Mouse (Mus musculus) kidney, adult 11 months (tissue): Measurements from ENCODE around the gene Iqcn.

Experiments
- DNase-seq: peaks from one replicate; pipeline ENCODE4 v3.0.0; 2022

Gene Iqcn

GRCm38 (mm10) chr8:70679404-70679803 lies 23.9 kb upstream of the Iqcn start:
- DNase-seq, result no peak

DNA sequence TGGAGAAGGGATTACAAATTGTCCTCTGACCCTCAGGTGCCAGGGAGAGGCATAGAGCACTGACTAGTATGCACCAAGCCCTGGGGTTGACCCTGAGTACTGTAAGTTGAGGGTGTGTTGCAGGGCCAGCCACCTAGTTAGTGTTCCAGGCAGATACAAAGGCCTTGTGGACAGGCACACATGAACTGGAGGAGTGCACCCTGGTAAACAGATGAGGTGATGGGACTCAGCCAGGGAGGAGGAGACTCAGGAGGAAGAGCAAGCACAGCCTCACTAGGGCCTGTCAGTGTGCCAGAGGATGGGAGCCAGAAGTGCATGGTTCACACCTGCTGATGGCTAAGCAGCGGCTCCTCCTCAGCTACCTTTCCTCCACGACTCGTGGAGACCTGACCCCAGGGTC lies 23.2 kb upstream of the Iqcn start:
- peak; percentile 92 for DNase-seq

- no peak for DNase-seq
These were observed 21.8 kb upstream of the Iqcn start for GRCm38 (mm10) chr8:70681410-70681809.

GRCm38 (mm10) chr8:70682193-70682592 lies 21.1 kb upstream of the Iqcn start:
- DNase-seq, result no peak

DNA sequence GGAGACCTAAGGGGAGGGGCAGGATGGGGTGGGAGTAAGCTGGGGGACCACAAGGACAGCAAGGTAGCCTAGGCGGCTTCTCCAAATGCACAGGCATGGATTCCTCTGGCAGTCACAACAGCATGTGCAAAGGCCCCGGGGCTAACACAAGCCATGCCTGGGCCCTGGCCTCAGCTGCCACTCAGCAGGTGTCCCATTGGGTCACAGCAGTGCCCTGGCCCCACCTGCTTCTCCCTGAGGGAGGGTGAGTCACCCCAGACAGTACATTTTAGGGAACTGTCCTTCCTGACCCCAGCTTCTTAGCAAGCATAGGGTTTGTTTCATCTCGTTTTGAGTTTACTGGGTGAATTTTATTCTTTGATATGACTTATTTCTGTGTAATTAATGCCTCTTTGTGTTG lies 20.6 kb upstream of the Iqcn start:
- no peak for DNase-seq

DNA sequence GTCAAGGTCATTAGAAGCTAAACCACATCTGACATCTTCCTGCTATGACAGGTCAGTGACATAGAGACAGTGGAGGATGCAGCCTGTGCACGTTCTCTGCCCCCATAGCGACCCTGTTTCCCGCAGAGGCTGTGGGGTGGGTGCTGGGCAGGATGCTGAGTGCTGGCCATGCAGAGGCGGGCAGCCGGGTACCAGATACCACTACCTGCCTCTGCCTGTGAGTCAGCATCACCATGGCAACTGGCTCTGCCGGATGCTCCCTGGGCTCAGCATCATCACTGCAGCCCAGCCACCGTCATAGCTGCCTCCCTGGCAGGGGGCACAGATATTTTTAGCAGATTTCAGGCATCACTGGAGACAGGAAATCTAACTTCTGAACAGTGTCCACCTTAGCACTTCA lies 19.0 kb upstream of the Iqcn start:
- DNase-seq, result no peak

DNA sequence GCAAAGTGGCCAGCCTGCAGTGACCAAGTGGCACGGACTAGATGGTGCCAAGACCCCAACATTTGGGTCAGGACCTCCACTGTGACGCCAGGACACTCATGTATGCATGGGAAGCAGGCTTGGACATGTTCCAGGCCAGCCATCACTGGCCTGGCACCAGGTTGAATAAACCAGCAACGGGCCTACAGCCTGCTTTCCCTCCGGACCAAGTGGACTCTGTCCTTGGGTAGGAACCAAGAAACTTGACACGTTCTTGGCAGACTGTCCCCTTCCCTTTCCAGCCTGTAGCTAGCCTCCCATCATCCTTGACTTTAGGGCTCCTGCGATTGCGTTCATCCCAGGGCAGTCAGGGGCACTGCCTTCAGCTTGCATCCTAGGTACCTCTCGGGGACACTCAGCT lies 15.7 kb upstream of the Iqcn start:
- DNase-seq, result peak; percentile 87

DNA sequence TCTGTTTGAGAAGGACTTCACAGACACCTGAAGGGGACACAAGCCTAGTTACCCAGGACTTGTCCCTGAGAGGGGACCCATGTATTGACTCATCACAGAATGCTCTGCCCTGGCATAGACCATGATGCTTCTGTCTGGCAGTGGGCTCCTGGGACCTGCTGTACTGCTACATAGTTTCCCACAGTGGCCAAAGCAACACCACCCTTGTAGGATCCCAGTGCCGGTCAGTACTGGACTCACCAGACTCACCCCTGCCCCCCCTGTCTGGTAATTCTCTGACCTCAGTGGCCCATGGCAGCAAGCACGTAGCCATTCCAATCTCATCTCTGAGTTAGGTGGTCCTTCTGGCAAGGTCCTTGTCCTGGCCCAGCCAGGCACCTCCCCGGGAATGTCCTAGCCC lies 15.1 kb upstream of the Iqcn start:
- no peak for DNase-seq

- no peak for DNase-seq
These were observed 13.3 kb upstream of the Iqcn start for GRCm38 (mm10) chr8:70689892-70690390.

- no peak for DNase-seq
These were observed 12.0 kb upstream of the Iqcn start for GRCm38 (mm10) chr8:70691230-70691629.

GRCm38 (mm10) chr8:70691727-70692231 lies 11.5 kb upstream of the Iqcn start:
- peak; percentile 76 for DNase-seq

GRCm38 (mm10) chr8:70693636-70694035 lies 9.6 kb upstream of the Iqcn start:
- no peak for DNase-seq

DNA sequence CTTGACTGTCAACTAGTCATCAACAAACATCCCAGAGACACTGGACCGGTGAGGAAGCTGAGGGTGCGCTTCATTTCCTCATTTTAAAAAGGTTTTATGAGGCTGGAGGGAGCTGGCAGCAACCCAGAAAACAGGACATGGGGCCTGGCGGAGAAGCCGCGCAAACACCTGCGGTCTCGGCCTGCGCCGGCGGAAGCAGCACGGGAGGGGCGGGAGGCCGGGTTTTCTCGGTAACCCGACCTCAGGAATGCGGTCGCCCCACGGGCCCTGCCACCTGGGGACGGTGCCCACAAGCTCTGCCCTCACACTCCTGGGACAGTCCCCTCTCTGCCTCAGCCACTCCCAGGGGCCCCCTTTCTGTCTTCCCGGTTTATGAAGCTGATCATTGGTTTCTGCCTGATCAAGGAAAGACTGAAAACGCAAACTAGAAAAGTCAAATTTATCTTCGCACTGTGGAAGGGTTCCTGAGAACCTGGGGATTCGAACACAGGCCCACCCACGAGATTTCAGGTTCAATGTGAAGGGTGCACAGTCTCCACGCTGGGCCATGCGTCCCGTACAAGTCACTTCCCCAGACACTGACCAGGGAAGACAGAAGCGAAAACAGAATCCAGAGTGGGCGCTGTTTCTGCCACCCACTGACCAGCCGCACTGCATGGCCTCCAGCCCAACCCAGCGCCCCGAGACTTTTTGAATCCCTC lies 7.8 kb upstream of the Iqcn start:
- DNase-seq, result peak; percentile 71

GRCm38 (mm10) chr8:70696019-70696885 lies 7.0 kb upstream of the Iqcn start:
- DNase-seq, result peak; percentile 73

DNA sequence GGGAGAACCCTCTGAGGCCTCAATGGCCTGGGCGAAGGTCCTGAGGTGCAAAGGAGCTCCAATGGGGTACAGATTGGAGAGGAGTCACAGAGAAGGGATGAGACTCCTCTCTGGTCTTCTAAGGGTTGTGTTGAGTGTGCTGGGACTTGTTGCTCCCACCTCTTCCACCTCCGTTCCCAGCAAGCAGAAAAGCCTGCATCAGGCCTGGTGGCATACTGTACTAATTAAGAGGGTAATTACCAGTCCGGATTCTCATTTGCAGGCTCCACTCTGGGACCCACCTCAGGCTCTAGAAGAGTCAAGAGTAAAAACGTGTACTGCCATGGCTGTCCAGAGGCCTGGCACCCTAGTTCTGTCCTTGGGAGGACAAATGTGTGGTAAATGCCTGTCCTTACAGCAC lies 6.3 kb upstream of the Iqcn start:
- no peak for DNase-seq

DNA sequence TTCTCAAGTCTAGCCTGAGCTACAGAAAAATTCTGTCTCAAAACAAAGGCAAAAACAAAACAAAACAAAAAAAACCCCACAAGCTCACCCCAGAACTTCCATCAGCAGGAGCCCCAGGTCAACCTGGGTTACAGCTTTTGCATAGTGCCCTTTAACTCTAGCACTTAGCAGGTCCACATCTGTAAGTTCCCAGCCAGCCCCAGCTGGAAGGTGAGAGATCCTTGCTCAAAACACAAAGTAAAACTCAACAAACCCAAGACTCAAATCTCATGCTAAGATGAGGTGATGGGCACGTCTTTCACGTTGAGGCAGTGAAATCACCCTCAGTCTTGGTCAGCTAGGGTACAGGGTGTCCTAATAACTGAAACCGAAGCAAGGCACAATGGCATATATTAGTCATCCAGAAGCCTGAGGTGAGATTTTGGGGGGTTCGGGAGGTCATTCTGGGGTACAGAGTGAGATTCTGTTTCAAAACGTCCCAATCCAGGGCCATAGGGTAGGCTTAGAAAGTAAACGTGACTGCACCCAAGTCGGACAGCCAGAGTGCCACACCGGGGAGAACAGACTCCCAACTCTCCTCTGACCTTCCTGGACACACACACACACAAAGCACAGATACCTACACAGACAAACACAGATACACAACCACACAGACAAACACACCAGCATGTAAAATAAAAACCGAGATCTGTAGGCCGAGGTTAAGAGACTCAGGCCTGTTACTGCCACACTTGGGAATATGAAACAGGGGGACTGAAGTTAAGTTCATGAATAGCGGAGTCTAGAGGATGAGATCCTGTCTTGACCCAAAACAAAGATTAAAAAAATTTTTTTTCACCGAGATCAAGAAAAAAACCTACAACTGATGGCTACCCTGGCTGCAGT lies 5.6 kb upstream of the Iqcn start:
- DNase-seq, result no peak

- peak; percentile 99 for DNase-seq
These were observed 4.7 kb upstream of the Iqcn start, which contains the start of gene Jund for GRCm38 (mm10) chr8:70698310-70699109. Jund (plus strand) TSS chr8:70698949.

GRCm38 (mm10) chr8:70699116-70699833 lies 4.0 kb upstream of the Iqcn start:
- DNase-seq, result peak; percentile 61

DNA sequence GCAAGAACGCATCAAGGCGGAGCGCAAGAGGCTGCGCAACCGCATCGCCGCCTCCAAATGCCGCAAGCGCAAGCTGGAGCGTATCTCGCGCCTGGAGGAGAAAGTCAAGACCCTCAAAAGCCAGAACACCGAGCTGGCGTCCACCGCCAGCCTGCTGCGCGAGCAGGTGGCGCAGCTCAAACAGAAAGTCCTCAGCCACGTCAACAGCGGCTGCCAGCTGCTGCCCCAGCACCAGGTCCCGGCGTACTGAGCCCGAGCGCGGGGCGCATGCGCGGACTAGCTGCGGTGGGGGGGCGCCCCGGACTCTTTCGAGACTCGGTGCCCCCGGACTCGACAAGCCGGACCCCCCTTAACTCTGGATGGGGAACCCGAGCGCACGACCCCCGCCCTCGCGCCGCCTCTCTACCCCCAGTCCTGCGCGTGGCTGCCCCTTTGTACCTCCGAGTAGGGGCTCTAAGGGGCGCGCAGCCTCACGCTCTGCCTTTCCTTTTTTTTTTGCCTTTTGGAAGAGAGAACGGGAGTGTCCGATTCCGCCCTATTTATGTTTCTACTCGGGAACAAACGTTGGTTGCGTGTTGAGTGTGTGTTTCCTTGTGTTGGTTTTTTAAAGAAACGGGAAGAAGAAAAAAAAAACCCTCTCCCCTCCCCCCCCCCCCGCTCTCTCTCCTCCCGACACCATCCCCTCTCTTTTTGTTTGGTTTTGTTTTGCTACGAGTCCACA lies 3.3 kb upstream of the Iqcn start:
- DNase-seq, result peak; percentile 82

DNA sequence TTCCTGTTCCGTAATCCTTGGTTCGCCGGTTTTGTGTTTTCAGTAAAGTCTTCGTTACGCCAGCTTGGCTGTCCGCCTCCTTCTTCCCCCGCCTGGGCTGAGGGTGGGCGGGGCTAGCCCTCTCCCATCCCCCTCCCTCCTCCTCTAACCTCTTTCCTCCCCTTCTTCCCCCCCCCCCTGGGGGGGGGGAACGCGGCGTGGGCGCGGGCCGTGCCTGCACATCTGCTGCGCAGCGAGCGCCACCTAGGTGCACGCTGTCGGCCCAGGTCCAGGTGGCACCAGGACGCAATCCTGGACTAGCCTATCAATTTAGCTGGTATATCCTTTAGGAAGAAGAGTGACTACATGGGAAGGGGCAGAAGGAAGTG lies 2.7 kb upstream of the Iqcn start:
- peak; percentile 91 for DNase-seq
